Mouse (Mus musculus): Measurements from ENCODE around the gene Uba5. TPM values are rescaled to one million over a fixed set of nuclear protein-coding genes. Genes with fewer than 3 reads are reported as not detected.
A peak's percentile ranks its signal among the peaks of the same experiment; 100 is the strongest.

The Uba5 gene
- polyA plus RNA-seq, 1 experiment from 2014 or later, result 68.8 TPM

DNA sequence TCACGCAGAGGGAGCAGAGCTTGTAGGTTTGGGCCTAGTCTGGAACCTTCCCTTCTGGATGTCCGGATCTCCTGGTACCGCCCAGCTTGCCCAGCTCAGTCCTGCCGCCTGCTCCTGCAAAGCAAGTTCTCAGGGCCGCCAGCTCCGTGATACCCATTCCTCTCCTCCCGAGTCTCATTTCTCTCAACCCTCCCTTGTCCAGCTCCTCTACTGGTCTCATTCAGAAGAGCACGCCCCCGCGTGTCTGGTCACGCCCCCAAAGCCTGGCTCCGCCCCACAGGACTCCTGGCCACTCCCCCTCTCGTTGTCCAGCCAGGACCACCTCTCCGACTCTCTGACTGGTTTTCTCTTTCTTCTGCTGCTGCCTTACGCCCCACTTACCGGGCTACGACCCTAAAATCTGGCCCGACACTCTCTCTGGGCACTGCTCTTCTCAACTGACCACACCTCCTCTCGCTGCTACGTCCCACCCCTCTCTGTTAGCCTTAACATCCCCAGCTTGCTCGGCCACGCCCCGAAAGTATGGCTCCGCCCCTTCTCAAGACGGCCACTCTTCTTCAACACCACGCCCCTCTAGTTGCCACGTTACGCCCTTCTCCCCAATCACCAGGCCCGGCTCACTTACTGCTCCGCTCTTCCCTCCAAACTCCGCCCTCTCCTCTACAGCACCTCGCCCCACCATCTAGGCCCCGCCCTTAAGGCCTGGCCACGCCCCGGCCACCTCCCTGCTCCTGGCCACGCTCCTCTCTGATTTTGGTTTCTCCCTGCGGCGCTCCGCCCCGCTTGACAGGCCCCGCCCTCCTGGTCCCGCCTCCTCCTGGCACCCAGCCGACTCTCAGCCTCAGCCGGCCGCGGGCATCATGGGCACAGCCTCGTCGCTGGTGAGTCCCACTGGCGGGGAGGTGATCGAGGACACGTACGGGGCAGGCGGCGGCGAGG, 60.7 kb downstream of the Uba5 start, which contains the start of gene Nphp3:
TSS of gene Nphp3 (plus strand) at position 624 of the 939 bp plus-strand sequence.
- Histone ChIP-seq H3K27ac (replicated peaks) (peak within 1 kb of the TSS; percentile 79), H3K27me3 (no peaks in the 10 kb centered on the region; the same call in 1 of the 2 replicates), H3K9me3 (no peaks in the 10 kb centered on the region), H3K4me1 (peaks cover 17% of the 10 kb centered on the region), H3K9ac (replicated peaks) (peak within 1 kb of the TSS; percentile 63), H3K4me2 (replicated peaks) (peak within 1 kb of the TSS; percentile 59), H3K36me3 (no peaks in the 10 kb centered on the region), H3K4me3 (peak within 1 kb of the TSS; percentile 71)
- under 1% methylated on average over 55 of the region's 55 CpGs for WGBS
- peak; percentile 98 for ATAC-seq (replicated peaks)

DNA sequence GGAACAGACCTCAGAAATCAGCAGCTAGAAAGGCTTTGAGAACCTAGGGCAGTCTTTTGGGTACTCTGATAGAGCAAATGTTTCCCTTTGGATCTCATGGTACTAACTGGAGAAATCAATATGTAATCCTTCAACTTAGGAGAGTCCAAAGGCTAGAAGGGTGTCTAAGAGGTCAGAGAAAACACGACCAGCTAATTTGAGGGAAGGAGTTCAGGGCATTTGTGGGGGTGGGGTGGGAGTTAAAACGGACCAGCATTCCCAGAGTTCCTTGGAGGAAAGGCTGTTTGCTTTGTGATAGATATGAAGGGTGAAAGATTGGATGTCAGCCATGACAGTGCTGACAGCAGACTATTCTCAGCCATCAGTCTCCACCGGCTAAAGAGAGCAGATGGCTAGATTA, 62.3 kb downstream of the Uba5 start:
- H3K27ac ChIP-seq (replicated peaks), result no peak overlapping the region
- peaks cover 17% of the 10 kb centered on the region for H3K4me1 ChIP-seq
- H3K9ac ChIP-seq (replicated peaks), result no peak overlapping the region
- 65% methylated on average over 3 of the region's 3 CpGs for WGBS
- no peaks in the 10 kb centered on the region for H3K36me3 ChIP-seq
- ATAC-seq (replicated peaks), result no peak
- no peaks in the 10 kb centered on the region for H3K9me3 ChIP-seq
- no peak overlapping the region for H3K4me2 ChIP-seq (replicated peaks)
- H3K27me3 ChIP-seq, result no peaks in the 10 kb centered on the region; the same call in 1 of the 2 replicates
- H3K4me3 ChIP-seq, result no peak overlapping the region

Other genes starting within 250 kb of the Uba5 start
- gene Nphp3, start 60.6 kb downstream of the Uba5 start, polyA plus RNA-seq (2015; fragmentation: Nextera tagmentation; extraction: Ambion mirVana), result 2.4 and 2.8 TPM in 2 replicates
- not detected in 2 replicates for gene Gm28305, start 22.5 kb downstream of the Uba5 start, polyA plus RNA-seq (2015; fragmentation: Nextera tagmentation; extraction: Ambion mirVana)
- 5.4 and 6.2 TPM in 2 replicates for gene Acad11, start 243 bp upstream of the Uba5 start, polyA plus RNA-seq (2015; fragmentation: Nextera tagmentation; extraction: Ambion mirVana)
- 0.50 and 0.70 TPM in 2 replicates for gene Ackr4, start 63.8 kb upstream of the Uba5 start, polyA plus RNA-seq (2015; fragmentation: Nextera tagmentation; extraction: Ambion mirVana)
- gene Dnajc13, start 199.8 kb upstream of the Uba5 start, polyA plus RNA-seq (2015; fragmentation: Nextera tagmentation; extraction: Ambion mirVana), result 16.7 and 22.7 TPM in 2 replicates

Data from forebrain, embryonic 15.5 days (tissue).